Mouse (Mus musculus) embryonic facial prominence, embryonic 15.5 days (tissue): ENCODE measurements around the gene Actn4. TPM values are rescaled to one million over a fixed set of nuclear protein-coding genes. Genes with fewer than 3 reads are reported as not detected.

Source experiments
- polyA plus RNA-seq: library from polyadenylated mRNA; unstranded; fragments of >200 nt; fragmentation: Nextera tagmentation; extraction: Ambion mirVana; gene quantifications from 2 replicates; pipeline ENCODE4 v1.2.1, GENCODE M21; 2015

Gene Actn4
- polyA plus RNA-seq, 1 experiment from 2014 or later: 321 TPM

Other genes starting within 250 kb of the Actn4 start
- gene Fbxo17, start 245.5 kb downstream of the Actn4 start, polyA plus RNA-seq: 29.1 and 32.3 TPM in 2 replicates
- gene Mrps12, start 220.5 kb downstream of the Actn4 start, polyA plus RNA-seq: 122 and 124 TPM in 2 replicates
- 21.9 and 25.3 TPM in 2 replicates for gene Sars2, start 220.3 kb downstream of the Actn4 start, polyA plus RNA-seq
- gene Ccer2, start 206.2 kb downstream of the Actn4 start, polyA plus RNA-seq: 128 and 230 TPM in 2 replicates
- 85.3 and 89.4 TPM in 2 replicates for gene Sirt2, start 195.6 kb downstream of the Actn4 start, polyA plus RNA-seq
- gene Nfkbib, start 194.8 kb downstream of the Actn4 start, polyA plus RNA-seq: 42.8 and 47.1 TPM in 2 replicates
- gene Rinl, start 173.4 kb downstream of the Actn4 start, polyA plus RNA-seq: 3.8 and 4.7 TPM in 2 replicates
- gene Hnrnpl, start 153.8 kb downstream of the Actn4 start, polyA plus RNA-seq: 211 and 225 TPM in 2 replicates
- gene Ech1, start 137.1 kb downstream of the Actn4 start, polyA plus RNA-seq: 226 and 231 TPM in 2 replicates
- gene Lgals4, start 128.5 kb downstream of the Actn4 start, polyA plus RNA-seq: 15.4 and 18.0 TPM in 2 replicates
- 187 and 265 TPM in 2 replicates for gene Lgals7, start 98.5 kb downstream of the Actn4 start, polyA plus RNA-seq
- gene Capn12, start 80.9 kb downstream of the Actn4 start, polyA plus RNA-seq: 1.1 and 1.4 TPM in 2 replicates
- gene Eif3k, start 19.5 kb upstream of the Actn4 start, polyA plus RNA-seq: 403 and 405 TPM in 2 replicates
- gene Map4k1, start 19.7 kb upstream of the Actn4 start, polyA plus RNA-seq: 7.5 and 7.7 TPM in 2 replicates
- gene Ryr1, start 162.8 kb upstream of the Actn4 start, polyA plus RNA-seq: 8.0 and 10.6 TPM in 2 replicates
- 0.63 and 0.95 TPM in 2 replicates for gene Rasgrp4, start 172.5 kb upstream of the Actn4 start, polyA plus RNA-seq
- 22.8 and 24.6 TPM in 2 replicates for gene Fam98c, start 193.9 kb upstream of the Actn4 start, polyA plus RNA-seq
- gene Ggn, start 207.9 kb upstream of the Actn4 start, polyA plus RNA-seq: 0.51 and 0.69 TPM in 2 replicates
- gene Spred3, start 208.1 kb upstream of the Actn4 start, polyA plus RNA-seq: 2.5 and 3.3 TPM in 2 replicates
- gene Psmd8, start 218.4 kb upstream of the Actn4 start, polyA plus RNA-seq: 259 and 275 TPM in 2 replicates